Mouse (Mus musculus) naive thymus-derived CD4-positive, alpha-beta T cell, adult 2 months (primary cell): Measurements from ENCODE around the gene Dennd1b.

ENCODE experiments used
- DNase-seq: peaks from one replicate; pipeline ENCODE4 v3.0.0-alpha.2; 2011; ENCODE audit warnings: low read depth

Gene Dennd1b

GRCm38 (mm10) chr1:139015118-139015788 is 52.0 kb downstream of the Dennd1b start:
- no peak for DNase-seq

GRCm38 (mm10) chr1:139021298-139021697 is 58.1 kb downstream of the Dennd1b start:
- DNase-seq, result no peak

GRCm38 (mm10) chr1:139025882-139026645 is 62.8 kb downstream of the Dennd1b start:
- DNase-seq, result no peak

- no peak for DNase-seq
These were observed 66.3 kb downstream of the Dennd1b start for GRCm38 (mm10) chr1:139029521-139029920.

GRCm38 (mm10) chr1:139032411-139032810 is 69.2 kb downstream of the Dennd1b start:
- no peak for DNase-seq

- DNase-seq, result no peak
These were observed 71.9 kb downstream of the Dennd1b start for GRCm38 (mm10) chr1:139035141-139035540.

GRCm38 (mm10) chr1:139036302-139036701 is 73.1 kb downstream of the Dennd1b start:
- peak; percentile 49 for DNase-seq

- DNase-seq, result peak; percentile 23
These were observed 73.7 kb downstream of the Dennd1b start for GRCm38 (mm10) chr1:139036768-139037507.

GRCm38 (mm10) chr1:139038074-139038473 is 74.8 kb downstream of the Dennd1b start:
- DNase-seq, result no peak

- DNase-seq, result no peak
These were observed 75.4 kb downstream of the Dennd1b start for GRCm38 (mm10) chr1:139038620-139039019.

GRCm38 (mm10) chr1:139039529-139040230 is 76.4 kb downstream of the Dennd1b start:
- no peak for DNase-seq

- DNase-seq, result no peak
These were observed 85.8 kb downstream of the Dennd1b start for GRCm38 (mm10) chr1:139049075-139049474.

GRCm38 (mm10) chr1:139049881-139050472 is 86.7 kb downstream of the Dennd1b start:
- no peak for DNase-seq

GRCm38 (mm10) chr1:139053003-139053402 is 89.8 kb downstream of the Dennd1b start:
- no peak for DNase-seq

GRCm38 (mm10) chr1:139060301-139060700 is 97.1 kb downstream of the Dennd1b start:
- DNase-seq, result no peak

GRCm38 (mm10) chr1:139064711-139065110 is 101.5 kb downstream of the Dennd1b start:
- no peak for DNase-seq

- DNase-seq, result no peak
These were observed 104.0 kb downstream of the Dennd1b start for GRCm38 (mm10) chr1:139067210-139067609.

GRCm38 (mm10) chr1:139071015-139071414 is 107.8 kb downstream of the Dennd1b start:
- no peak for DNase-seq

GRCm38 (mm10) chr1:139075671-139076070 is 112.4 kb downstream of the Dennd1b start:
- DNase-seq, result no peak

- DNase-seq, result no peak
These were observed 114.8 kb downstream of the Dennd1b start for GRCm38 (mm10) chr1:139077989-139078388.

- DNase-seq, result no peak
These were observed 115.8 kb downstream of the Dennd1b start for GRCm38 (mm10) chr1:139079000-139079399.

GRCm38 (mm10) chr1:139079523-139079922 is 116.3 kb downstream of the Dennd1b start:
- DNase-seq, result no peak
